Mouse (Mus musculus) layer of hippocampus, postnatal 25 days (tissue): ENCODE measurements at regions not wholly inside any gene's neighbourhood (a gene's known extent, or its start where the extent isn't known, plus 50 kb on each side); places are given as distances from the start of the nearest gene placed in this dataset.
A peak's percentile ranks its signal among the peaks of the same experiment; 100 is the strongest.

Experiments used
- DNase-seq, 2 experiments: peaks; one replicate each; pipeline ENCODE4 v3.0.0; 2022; ENCODE audit warnings: mixed read lengths in 2 of 2, low spot score in 1 of 2; ENCODE audit errors: extremely low spot score in 1 of 2

GRCm38 (mm10) chr1:42416539-42417218 is 278.9 kb upstream of the Pou3f3 start:
- no peak for DNase-seq

GRCm38 (mm10) chr1:42417815-42418214 is 277.8 kb upstream of the Pou3f3 start:
- no peak for DNase-seq

- DNase-seq, result no peak
Observed at GRCm38 (mm10) chr1:42418233-42418632, 277.3 kb upstream of the Pou3f3 start.

- no peak for DNase-seq
Observed at GRCm38 (mm10) chr1:42436366-42436998, 259.1 kb upstream of the Pou3f3 start.

- DNase-seq, result no peak
Observed at GRCm38 (mm10) chr1:42468365-42468764, 227.2 kb upstream of the Pou3f3 start.

- no peak for DNase-seq
Observed at GRCm38 (mm10) chr1:42471846-42472494, 223.6 kb upstream of the Pou3f3 start.

- no peak for DNase-seq
Observed at GRCm38 (mm10) chr1:42472495-42473230, 222.9 kb upstream of the Pou3f3 start.

- DNase-seq, result peak in 1 of 2 experiments; percentile 36
Observed at GRCm38 (mm10) chr1:42474197-42474596, 221.4 kb upstream of the Pou3f3 start.

- DNase-seq, result no peak
Observed at GRCm38 (mm10) chr1:42474831-42475230, 220.7 kb upstream of the Pou3f3 start.

- DNase-seq, result no peak
Observed at GRCm38 (mm10) chr1:42475629-42476028, 219.9 kb upstream of the Pou3f3 start.

GRCm38 (mm10) chr1:42480348-42480920 is 215.1 kb upstream of the Pou3f3 start:
- DNase-seq, result no peak

- no peak for DNase-seq
Observed at GRCm38 (mm10) chr1:42489563-42489962, 206.0 kb upstream of the Pou3f3 start.

- no peak for DNase-seq
Observed at GRCm38 (mm10) chr1:42490856-42491643, 204.5 kb upstream of the Pou3f3 start.

GRCm38 (mm10) chr1:42491644-42492277 is 203.8 kb upstream of the Pou3f3 start:
- peak; percentile 17 to 31 for DNase-seq

- no peak for DNase-seq
Observed at GRCm38 (mm10) chr1:42496022-42496421, 199.5 kb upstream of the Pou3f3 start.

- DNase-seq, result no peak
Observed at GRCm38 (mm10) chr1:42496433-42496832, 199.1 kb upstream of the Pou3f3 start.

- DNase-seq, result no peak
Observed at GRCm38 (mm10) chr1:42498901-42499300, 196.7 kb upstream of the Pou3f3 start.

GRCm38 (mm10) chr1:42504491-42504890 is 191.1 kb upstream of the Pou3f3 start:
- DNase-seq, result no peak

- DNase-seq, result no peak
Observed at GRCm38 (mm10) chr1:42505048-42505729, 190.4 kb upstream of the Pou3f3 start.
